Mouse (Mus musculus) spleen, adult 18-20 months (tissue): ENCODE results near the gene Prkacb.

Experiments used
- DNase-seq, 2 experiments: peaks; one replicate each; pipeline ENCODE4 v3.0.0; 2022; ENCODE audit warnings: mixed read lengths in 2 of 2

Prkacb gene

DNA sequence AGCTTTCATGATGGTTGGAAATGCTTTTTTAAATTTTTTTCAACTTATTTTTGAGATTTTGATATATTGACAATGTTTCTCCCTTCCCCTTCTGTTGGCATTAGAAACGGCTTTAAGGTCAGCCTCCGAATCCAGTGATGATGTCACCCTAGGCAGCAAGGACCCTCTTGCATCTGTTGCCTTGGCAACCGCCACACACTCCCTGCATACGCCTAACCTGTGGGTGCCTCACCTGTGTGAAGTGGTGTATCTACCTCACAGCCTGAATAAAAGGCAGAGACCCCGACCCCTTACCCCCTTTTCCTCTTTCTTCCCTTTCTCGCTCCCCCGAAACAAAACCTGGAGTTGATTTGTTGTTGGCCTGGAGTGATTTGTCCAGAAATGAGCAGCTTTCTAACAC, 100.5 kb downstream of the Prkacb start:
- DNase-seq, result no peak

DNA sequence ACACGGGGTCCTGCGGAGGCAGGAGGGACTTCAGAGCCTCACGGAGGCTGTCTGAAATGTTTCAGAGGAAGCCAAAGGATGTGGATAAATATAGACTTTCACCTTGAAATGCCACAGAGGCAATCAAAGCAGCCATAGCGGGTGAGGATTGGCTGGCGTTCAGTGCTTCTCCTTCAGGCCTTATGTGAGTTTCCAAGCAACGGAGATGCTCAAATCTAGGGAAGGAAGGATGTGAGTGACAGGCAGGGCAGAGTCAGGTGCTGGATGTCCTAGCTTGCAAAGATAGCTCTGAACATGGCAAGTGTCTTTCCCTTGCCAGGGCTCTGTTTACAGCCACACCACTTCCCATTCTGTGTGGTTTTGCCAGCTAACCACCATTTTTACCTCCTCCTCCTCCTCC, 101.2 kb downstream of the Prkacb start:
- DNase-seq, result no peak

DNA sequence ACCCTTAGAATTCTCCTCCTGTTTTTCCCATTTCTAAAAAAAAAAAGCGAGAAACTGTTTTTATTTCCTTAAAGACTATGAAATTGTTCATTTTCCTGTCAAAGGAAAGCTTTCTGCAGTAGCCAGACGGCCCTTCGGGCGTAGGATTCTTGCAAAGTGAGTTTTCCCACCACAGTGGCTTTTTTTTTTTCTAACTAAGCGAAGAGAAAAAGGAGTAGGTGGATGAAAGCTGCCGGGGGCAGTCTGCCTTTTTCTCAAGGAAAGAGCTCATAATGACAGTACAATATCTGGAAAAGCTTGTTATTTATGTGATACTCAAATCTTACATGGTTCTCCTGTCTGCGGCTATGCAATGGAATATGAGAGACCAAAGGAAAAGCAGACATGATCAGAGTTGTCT, 101.7 kb downstream of the Prkacb start:
- DNase-seq, result no peak

DNA sequence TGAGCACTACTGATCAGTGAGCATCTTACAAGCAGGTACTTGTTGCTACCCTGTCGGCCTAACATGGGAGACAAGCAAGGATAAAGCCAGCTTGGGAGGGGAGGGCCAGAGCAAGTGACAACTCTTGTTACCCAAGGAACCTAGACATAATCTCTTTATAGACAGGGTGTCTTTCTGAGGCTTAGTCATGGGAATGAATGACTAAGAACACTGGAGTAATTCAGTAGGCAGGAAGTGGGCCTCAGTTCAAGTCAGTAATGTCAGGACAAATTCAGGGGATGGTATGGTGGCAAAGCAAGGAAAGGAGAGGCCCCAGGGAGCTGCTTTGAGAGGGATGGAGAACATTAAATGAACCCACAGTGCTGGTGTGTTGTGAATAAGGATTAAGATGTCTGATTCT, 103.7 kb downstream of the Prkacb start:
- no peak for DNase-seq

DNA sequence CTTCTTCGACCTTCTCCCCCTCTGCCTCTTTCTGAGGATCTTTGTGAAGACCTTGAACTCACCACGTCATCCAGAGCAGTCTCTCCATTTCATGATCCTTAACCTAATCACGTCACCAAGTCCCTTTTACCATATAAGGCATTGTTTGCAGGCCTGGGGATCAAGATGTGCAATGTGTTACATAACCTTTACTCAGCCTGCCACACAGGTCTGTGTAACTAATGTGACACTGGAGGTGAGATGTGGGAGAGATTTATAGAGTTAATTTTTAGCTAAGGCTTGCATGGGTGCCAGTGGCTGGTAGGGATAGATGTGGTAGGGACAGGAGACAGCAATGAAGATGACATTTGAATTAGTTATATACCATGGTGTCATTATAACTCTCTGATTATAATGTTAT, 104.4 kb downstream of the Prkacb start:
- DNase-seq, result no peak

DNA sequence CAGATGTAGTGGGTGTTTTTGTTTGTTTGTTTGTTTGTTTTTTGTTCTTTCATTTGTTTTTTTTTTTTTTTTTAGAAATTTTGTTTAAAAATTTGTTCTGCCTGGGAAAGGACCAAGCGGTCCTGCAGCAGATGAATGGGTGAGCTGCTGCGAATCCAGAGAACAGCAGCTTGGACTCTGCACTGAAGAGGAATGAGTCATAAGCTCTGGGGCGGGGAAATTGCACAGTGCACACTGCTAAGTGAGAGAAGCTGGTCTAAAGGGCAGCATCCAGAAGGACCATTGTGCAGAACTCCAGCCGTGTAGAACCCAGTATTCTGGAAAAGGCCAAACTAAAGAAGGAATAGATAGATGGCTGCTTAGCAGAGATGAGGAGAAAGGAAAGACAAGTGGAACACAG, 108.7 kb downstream of the Prkacb start:
- no peak for DNase-seq

DNA sequence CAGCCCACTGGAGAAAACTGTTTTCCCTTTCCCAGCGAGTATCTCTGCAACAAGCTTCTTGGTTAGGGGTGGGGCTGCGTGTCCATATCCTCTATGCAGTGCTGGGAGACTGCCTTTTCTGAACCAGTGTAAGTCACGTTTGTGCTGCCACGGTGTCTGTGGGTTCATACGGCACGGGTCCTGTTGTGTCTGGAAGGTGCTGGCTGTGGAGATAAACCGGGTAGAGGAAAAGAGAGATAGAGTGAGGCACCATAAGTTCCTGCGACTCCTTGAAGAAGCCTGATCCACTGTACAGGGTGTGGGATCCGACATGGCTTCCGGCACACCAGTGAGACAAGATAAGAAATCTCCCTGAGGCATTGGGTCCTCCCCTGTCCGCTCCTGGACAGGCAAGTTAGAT, 112.7 kb downstream of the Prkacb start:
- no peak for DNase-seq

DNA sequence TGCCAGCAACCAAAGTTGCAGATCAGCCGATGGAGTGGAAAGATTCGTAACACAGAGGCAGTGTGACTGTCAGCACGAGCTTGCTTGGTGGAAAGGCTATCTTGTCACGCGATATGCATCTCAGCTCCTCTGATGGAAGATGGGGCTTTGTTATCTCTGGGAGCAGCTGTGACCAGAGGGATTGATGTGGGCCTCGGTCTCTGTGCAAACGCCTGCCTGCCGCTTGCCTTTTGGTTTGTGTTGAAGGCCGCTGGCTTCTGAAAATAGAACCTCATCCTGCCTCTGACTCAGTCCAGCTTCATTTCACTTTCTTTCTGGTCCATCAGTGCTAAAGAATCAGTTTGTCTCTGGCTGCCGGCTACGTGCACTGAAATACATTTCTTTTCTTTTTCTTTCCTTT, 113.8 kb downstream of the Prkacb start:
- DNase-seq, result no peak

DNA sequence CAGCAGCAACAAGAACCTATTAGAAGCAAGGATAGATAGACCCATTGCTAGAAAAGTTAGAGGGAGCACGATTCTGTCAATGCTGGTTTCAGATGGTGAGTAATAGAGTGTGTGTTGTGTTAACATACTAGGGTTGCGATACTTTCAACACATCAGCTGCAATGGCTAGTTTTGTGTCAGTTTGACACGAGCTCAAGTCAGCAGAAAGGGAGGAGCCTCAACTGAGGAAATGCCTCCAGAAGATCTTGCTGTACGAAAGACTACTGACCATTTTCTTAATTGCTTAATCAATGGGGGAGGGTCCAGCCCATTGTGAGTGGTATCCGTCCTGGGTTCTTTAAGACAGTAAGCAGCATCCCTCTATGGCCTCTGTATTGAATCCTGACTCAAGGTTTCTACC, 120.2 kb downstream of the Prkacb start:
- DNase-seq, result no peak

DNA sequence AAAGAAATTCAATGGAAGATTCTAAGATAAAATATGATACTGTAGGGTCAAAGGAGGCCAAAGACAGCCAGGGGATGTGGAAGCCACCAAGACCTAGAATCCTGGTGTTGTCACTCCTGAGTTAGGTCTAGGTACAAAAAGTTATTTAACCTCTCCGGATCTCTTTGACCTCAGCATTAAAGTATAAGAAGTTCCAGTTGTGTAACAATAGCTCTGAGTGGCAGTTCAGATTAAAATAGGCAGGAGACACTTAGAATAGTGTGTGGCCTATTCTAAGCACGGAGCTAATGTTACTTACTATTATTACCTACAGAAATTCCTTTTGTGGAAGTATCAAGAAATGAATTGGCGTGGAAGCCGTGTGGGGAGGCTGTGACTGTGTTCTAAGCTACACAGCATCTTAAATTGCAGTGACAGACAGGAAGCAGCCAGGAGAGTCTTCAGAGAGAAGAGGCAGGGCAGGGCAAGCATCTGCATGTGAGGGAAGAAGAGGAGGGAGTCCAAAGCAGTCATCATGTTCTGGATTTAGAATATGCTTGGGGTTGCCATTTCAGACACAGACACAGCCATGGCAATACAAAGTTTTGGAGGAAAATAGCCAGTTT, 125.6 kb downstream of the Prkacb start:
- DNase-seq, result no peak

DNA sequence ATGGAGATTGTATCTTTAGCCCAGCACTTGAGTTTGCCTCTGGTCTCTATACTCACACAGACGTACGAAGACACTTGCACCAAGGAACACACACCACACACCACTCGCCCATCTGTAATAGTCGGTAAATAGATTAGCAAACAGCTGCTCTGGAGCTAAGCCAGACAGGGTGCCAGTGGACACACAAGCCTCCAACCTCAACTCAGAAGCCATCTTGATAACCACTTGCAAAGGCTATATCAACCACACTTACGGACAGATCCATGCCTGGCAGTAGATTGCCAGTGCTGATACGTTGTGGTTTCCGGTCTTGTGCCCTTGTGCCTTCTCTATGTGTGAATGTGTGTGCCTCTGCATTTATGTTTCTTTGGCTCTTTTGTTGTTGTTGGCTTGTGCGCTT, 126.4 kb downstream of the Prkacb start:
- DNase-seq, result no peak

DNA sequence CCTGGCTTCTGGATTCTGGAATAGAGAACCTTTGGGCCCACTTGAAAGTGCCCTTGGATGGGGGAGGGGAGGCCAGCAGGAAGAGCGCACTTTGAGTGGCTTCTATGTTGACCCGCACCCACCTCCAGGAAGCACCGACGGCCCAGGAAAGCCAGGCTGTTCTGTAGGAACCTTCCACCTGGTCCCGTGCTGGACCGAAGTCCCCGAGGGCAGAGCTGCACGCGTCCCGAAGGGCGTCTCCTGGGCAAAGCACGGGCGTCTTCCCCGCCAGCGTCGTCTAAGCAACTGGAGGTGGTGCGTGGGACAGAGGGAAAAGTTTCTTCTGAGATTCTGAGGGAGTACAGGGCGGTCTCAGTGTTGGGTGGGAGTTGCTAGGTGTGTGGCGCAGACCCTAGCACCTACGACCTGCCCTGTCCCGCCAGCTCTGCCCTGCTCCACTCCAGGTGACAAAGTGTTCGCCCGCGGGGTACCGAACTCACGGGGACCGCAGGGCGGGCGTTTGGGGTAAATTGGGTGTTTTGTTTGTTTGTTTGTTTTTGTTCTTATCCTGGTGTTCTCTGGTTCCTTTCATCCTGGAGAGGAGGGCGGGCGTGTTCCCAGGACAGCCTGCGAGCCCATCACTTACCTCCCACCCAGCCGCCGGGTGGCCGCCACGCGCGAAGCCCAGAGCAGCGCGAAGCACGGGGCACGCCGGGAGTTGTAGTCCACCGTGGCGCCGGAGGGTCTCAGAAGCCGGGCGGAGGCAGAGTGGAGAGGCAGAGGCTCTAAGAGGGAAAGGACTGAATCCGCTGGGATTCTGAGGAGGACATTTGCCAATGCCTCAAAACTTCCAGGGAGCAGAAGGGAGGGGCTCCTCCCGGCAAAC, 127.7 kb downstream of the Prkacb start, which contains the start of gene Samd13:
Samd13 (minus strand) TSS at position 782 of the 865 bp plus-strand sequence.
- peak in 1 of 2 experiments; percentile 18 for DNase-seq

DNA sequence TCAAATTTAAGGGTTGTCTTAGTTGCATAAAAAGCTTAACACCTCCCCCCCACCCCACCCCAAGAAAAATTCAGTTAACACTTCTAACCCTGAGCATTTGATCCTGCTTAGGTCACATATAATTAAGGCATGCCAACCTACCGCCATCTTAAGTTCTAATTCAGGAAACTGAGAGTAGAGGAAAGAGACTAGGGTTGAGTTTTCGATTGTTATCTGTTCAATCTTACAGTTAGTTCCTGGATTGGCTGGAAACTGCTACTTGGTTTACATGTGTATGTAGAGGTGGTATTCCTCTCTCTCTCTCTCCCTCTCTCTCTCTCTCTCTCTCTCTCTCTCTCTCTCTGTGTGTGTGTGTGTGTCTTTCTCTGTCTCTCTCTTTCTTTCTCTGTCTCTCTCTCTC, 129.7 kb downstream of the Prkacb start:
- DNase-seq, result no peak

DNA sequence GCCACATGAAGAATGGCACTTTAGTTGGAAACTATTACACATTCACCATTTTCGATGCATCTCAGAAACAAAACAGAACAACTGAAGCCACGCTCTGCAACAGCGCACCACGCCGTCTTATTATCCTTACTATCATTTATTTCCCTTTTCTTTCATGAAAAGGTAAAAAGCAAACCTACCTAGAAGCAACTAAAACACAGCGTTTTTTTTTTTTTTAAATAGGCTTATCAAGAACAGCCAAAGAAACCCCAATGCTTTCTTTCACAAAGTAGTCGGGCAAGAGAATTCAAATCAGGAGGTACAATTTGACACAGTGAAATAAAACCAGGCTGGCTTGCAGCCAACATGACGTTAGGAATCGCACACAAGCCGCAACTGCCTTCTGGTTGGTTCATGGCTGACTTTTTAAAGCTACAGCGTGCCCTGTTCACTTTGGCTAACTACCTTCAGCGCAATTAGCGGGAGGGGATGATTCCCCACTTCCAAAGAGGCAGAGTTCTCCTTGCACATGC, 130.6 kb downstream of the Prkacb start:
- peak in 1 of 2 experiments; percentile 10 for DNase-seq

DNA sequence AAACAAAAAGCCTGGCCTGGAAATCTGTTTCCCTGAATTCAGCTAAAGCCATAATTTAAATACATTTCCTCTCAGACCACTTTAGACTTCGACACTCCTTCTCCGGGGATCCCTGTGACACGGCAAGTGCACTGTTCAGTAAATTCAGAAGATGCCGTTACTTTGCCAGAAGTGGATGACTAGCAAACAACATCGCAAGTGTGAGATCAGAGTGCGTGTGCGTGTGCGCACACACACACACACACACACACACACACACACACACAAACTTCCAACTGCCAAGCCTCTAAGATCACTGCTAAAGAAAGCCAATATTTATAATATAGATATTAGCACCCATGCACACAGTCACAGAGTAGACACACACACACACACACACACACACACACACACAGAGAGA, 131.1 kb downstream of the Prkacb start:
- DNase-seq, result no peak

DNA sequence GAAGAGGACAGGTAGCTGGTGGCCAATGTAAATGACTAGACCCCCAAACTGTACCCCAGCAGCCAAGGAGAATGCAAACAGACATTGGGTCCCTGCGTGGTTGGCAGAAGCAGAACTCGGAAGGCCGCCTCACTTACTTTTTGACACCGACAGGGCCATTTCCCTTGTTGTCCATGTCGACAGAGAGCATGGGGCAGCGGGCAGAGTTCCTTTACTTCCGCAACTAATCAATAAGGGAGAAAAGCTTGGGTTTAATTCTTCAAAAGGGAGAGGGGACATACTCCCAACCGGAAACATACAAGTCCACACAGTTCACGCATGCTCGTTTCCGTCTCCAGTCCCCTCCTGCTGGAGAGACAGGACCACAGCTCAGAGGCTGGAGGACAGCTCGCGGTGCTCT, 132.2 kb downstream of the Prkacb start:
- DNase-seq, result no peak

DNA sequence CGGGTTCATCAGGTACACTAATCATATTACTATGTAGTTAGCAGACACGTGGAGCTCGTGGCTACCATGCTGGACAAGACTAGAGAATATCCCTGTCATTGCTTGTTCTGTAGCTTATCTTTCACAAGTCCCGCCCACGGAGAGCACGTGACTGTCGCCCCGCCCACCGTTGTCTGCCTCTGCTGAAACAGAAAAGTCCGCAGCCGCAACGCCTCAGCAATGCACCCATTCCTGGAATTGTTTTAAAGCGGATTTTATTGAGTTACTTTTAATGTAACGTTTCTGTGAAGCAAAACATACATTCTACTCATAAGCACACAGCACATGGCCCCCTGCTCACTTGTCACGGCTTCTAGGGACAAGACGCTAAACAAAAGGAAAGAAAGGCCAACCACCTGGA, 133.1 kb downstream of the Prkacb start:
- no peak for DNase-seq
